ENCODE assay signal across 8 mouse cellular contexts in genomic region chr1:83736428-83737117, GRCm38 (mm10).
DNase-seq lines count a peak whose midpoint lies in the region; ATAC-seq and TF ChIP-seq lines count a peak whose summit lies in the region.

No protein-coding gene starts in this region.

- DNase-seq in kidney, postnatal 4 days: peak; percentile 20 to 26
- DNase-seq in kidney, adult 8-10 months: no peak
- peak; percentile 82 for DNase-seq in midbrain, postnatal 0 days (ENCODE audit: low spot score)
- no peak for DNase-seq in spleen, postnatal 14 days (ENCODE audit: low spot score in 2 of 2)

- H3K9me3 ChIP-seq in hindbrain, embryonic 12.5 days (replicated peaks): no peaks in the 10 kb centered on the region
- no peaks in the 10 kb centered on the region for H3K9me3 ChIP-seq in midbrain, postnatal 0 days (ENCODE audit: low read length)
- no peaks in the 10 kb centered on the region for H3K9me3 ChIP-seq in heart, embryonic 12.5 days (replicated peaks)

- peak; percentile 80 for TF ChIP-seq CTCF in midbrain, postnatal 0 days (IDR thresholded peaks at IDR 0.05)

- H3K27me3 ChIP-seq in hindbrain, embryonic 12.5 days: no peaks in the 10 kb centered on the region
- H3K27me3 ChIP-seq in midbrain, postnatal 0 days (ENCODE audit: insufficient read depth, low read length): no peaks in the 10 kb centered on the region
- no peaks in the 10 kb centered on the region for H3K27me3 ChIP-seq in heart, embryonic 12.5 days (replicated peaks)

- no peaks in the 10 kb centered on the region for H3K36me3 ChIP-seq in hindbrain, embryonic 12.5 days
- H3K36me3 ChIP-seq in midbrain, postnatal 0 days (ENCODE audit: insufficient read depth, low read length): no peaks in the 10 kb centered on the region
- no peaks in the 10 kb centered on the region for H3K36me3 ChIP-seq in heart, embryonic 12.5 days

- ATAC-seq in common myeloid progenitor, adult 5-6 weeks (replicated peaks; ENCODE audit: low read depth, poor library complexity, severe bottlenecking): 0 out of 2 replicates have a peak, but pooled peaks have one; percentile 47
- peak; percentile 78; the same call in 1 of the 2 replicates for ATAC-seq in hindbrain, embryonic 12.5 days (ENCODE audit: low FRiP score)
- peak; percentile 80 for ATAC-seq in midbrain, postnatal 0 days (ENCODE audit: low FRiP score)
- ATAC-seq in heart, embryonic 12.5 days (ENCODE audit: insufficient number of reproducible peaks, low FRiP score): no peak
- no peak for ATAC-seq in erythroblast, adult 5-6 weeks (replicated peaks; ENCODE audit: low FRiP score, poor library complexity, severe bottlenecking)

- H3K4me2 ChIP-seq in hindbrain, embryonic 12.5 days (replicated peaks): no peak overlapping the region
- no peak overlapping the region for H3K4me2 ChIP-seq in midbrain, postnatal 0 days (ENCODE audit: low read depth, low read length, poor library complexity, severe bottlenecking)
- no peak overlapping the region for H3K4me2 ChIP-seq in heart, embryonic 12.5 days

- H3K4me1 ChIP-seq in hindbrain, embryonic 12.5 days: no peaks in the 10 kb centered on the region
- no peaks in the 10 kb centered on the region for H3K4me1 ChIP-seq in midbrain, postnatal 0 days (ENCODE audit: insufficient read depth, low read length)
- H3K4me1 ChIP-seq in heart, embryonic 12.5 days (replicated peaks): no peaks in the 10 kb centered on the region

- WGBS in hindbrain, embryonic 12.5 days: 36% methylated on average over 2 of the region's 2 CpGs
- 45% methylated on average over 2 of the region's 2 CpGs for WGBS in midbrain, postnatal 0 days
- WGBS in heart, embryonic 12.5 days: 47% methylated on average over 2 of the region's 2 CpGs

- no peak overlapping the region for H3K4me3 ChIP-seq in hindbrain, embryonic 12.5 days
- H3K4me3 ChIP-seq in midbrain, postnatal 0 days (ENCODE audit: low read depth, low read length): no peak overlapping the region
- no peak overlapping the region for H3K4me3 ChIP-seq in heart, embryonic 12.5 days

- H3K9ac ChIP-seq in hindbrain, embryonic 12.5 days: no peak overlapping the region
- H3K9ac ChIP-seq in midbrain, postnatal 0 days (replicated peaks; ENCODE audit: low read length, poor library complexity, severe bottlenecking): no peak overlapping the region
- H3K9ac ChIP-seq in heart, embryonic 12.5 days: no peak overlapping the region

- H3K27ac ChIP-seq in hindbrain, embryonic 12.5 days: no peak overlapping the region
- H3K27ac ChIP-seq in midbrain, postnatal 0 days (ENCODE audit: low read depth, low read length): no peak overlapping the region
- no peak overlapping the region for H3K27ac ChIP-seq in heart, embryonic 12.5 days (ENCODE audit: poor library complexity, severe bottlenecking)

Comparison
In these comparisons a context has a peak if more than half of its experiments do, and no peak if none do; other contexts are left out.
1. DNase-seq: peak in kidney, postnatal 4 days (2 of 2) and midbrain, postnatal 0 days (single experiment); none in kidney, adult 8-10 months (0 of 2) and spleen, postnatal 14 days (0 of 2).
2. ATAC-seq: peak in common myeloid progenitor, adult 5-6 weeks (single experiment), hindbrain, embryonic 12.5 days (single experiment) and midbrain, postnatal 0 days (single experiment); none in heart, embryonic 12.5 days (single experiment) and erythroblast, adult 5-6 weeks (single experiment).